Mouse (Mus musculus): ENCODE results near the gene Tmem236.
"Not testable (repeated sequence)": the region's sequence is repeated elsewhere in the genome, so short reads cannot be mapped to it uniquely, and the experiment has no call there.

Gene Tmem236

GRCm38 (mm10) chr2:14198325-14198903, 24.1 kb downstream of the Tmem236 start:
- not testable (repeated sequence) for DNase-seq

- peak; percentile 83 for DNase-seq
Measured at GRCm38 (mm10) chr2:14199621-14200020, 25.3 kb downstream of the Tmem236 start.

- not testable (repeated sequence) for DNase-seq
Measured at GRCm38 (mm10) chr2:14200879-14201445, 26.6 kb downstream of the Tmem236 start.

GRCm38 (mm10) chr2:14204308-14204707, 30.0 kb downstream of the Tmem236 start:
- no peak for DNase-seq

- no peak for DNase-seq
Measured at GRCm38 (mm10) chr2:14206798-14207197, 32.5 kb downstream of the Tmem236 start.

GRCm38 (mm10) chr2:14210731-14211130, 36.4 kb downstream of the Tmem236 start:
- no peak for DNase-seq

GRCm38 (mm10) chr2:14211606-14212005, 37.3 kb downstream of the Tmem236 start:
- no peak for DNase-seq

- DNase-seq, result no peak
Measured at GRCm38 (mm10) chr2:14214764-14215163, 40.4 kb downstream of the Tmem236 start.

- DNase-seq, result no peak
Measured at GRCm38 (mm10) chr2:14216653-14217052, 42.3 kb downstream of the Tmem236 start.

- DNase-seq, result no peak
Measured at GRCm38 (mm10) chr2:14218126-14218525, 43.8 kb downstream of the Tmem236 start.

- no peak for DNase-seq
Measured at GRCm38 (mm10) chr2:14224387-14224786, 50.1 kb downstream of the Tmem236 start.

GRCm38 (mm10) chr2:14228495-14228894, 54.2 kb downstream of the Tmem236 start:
- no peak for DNase-seq

- DNase-seq, result no peak
Measured at GRCm38 (mm10) chr2:14229149-14229548, 54.8 kb downstream of the Tmem236 start, which contains the start of gene Mrc1. Mrc1 (plus strand) TSS chr2:14229392.

- no peak for DNase-seq
Measured at GRCm38 (mm10) chr2:14229979-14230378, 55.7 kb downstream of the Tmem236 start.

- no peak for DNase-seq
Measured at GRCm38 (mm10) chr2:14232897-14233296, 58.6 kb downstream of the Tmem236 start.

GRCm38 (mm10) chr2:14233983-14234382, 59.7 kb downstream of the Tmem236 start:
- DNase-seq, result no peak

GRCm38 (mm10) chr2:14235319-14235718, 61.0 kb downstream of the Tmem236 start:
- no peak for DNase-seq

GRCm38 (mm10) chr2:14236920-14237319, 62.6 kb downstream of the Tmem236 start:
- DNase-seq, result no peak

GRCm38 (mm10) chr2:14237723-14238122, 63.4 kb downstream of the Tmem236 start:
- DNase-seq, result no peak

- no peak for DNase-seq
Measured at GRCm38 (mm10) chr2:14239151-14239550, 64.8 kb downstream of the Tmem236 start.

- no peak for DNase-seq
Measured at GRCm38 (mm10) chr2:14244157-14244556, 69.8 kb downstream of the Tmem236 start.

- DNase-seq, result no peak
Measured at GRCm38 (mm10) chr2:14244668-14245067, 70.3 kb downstream of the Tmem236 start.

- no peak for DNase-seq
Measured at GRCm38 (mm10) chr2:14249839-14250564, 75.7 kb downstream of the Tmem236 start.

GRCm38 (mm10) chr2:14251938-14252337, 77.6 kb downstream of the Tmem236 start:
- DNase-seq, result no peak
